Mouse (Mus musculus) myocyte (in vitro differentiated cells): ENCODE results near the gene Uaca.

ENCODE experiments used
- MAX ChIP-seq: IDR thresholded peaks from one replicate; pipeline ENCODE4 v1.6.1; 2011; ENCODE audit warnings: low read depth, mild to moderate bottlenecking, control low read depth
- MYOD1 ChIP-seq, 3 experiments: IDR thresholded peaks; one replicate each; pipeline ENCODE4 v1.6.1; 2011; ENCODE audit warnings: control low read depth in 2 of 3, low read depth in 2 of 3, mild to moderate bottlenecking in 2 of 3, moderate library complexity in 1 of 3; ENCODE audit not compliant: insufficient read length in 2 of 3, control insufficient read depth in 1 of 3
- MYOG ChIP-seq, 3 experiments: IDR thresholded peaks; one replicate each; pipeline ENCODE4 v1.6.1; 2011; ENCODE audit warnings: control low read depth in 2 of 3, low read depth in 2 of 3, mild to moderate bottlenecking in 2 of 3; ENCODE audit not compliant: insufficient read length in 2 of 3, control insufficient read depth in 1 of 3, insufficient read depth in 1 of 3
- POLR2A ChIP-seq: IDR thresholded peaks from one replicate; pipeline ENCODE4 v1.6.1; 2011; ENCODE audit warnings: low read depth, mild to moderate bottlenecking, control low read depth, moderate library complexity; ENCODE audit not compliant: insufficient read length
- POLR2AphosphoS2 ChIP-seq: IDR thresholded peaks from one replicate; pipeline ENCODE4 v1.6.1; 2011; ENCODE audit warnings: low read depth, control low read depth; ENCODE audit not compliant: insufficient read length
- SRF ChIP-seq: IDR thresholded peaks from one replicate; pipeline ENCODE4 v1.6.1; 2011; ENCODE audit warnings: low read depth; ENCODE audit not compliant: control insufficient read depth, insufficient read length
- TCF12 ChIP-seq: IDR thresholded peaks from one replicate; pipeline ENCODE4 v1.6.1; 2011; ENCODE audit warnings: mild to moderate bottlenecking, control low read depth; ENCODE audit not compliant: poor library complexity, insufficient read depth, severe bottlenecking
- USF1 ChIP-seq: IDR thresholded peaks from one replicate; pipeline ENCODE4 v1.6.1; 2011; ENCODE audit warnings: low read depth, mild to moderate bottlenecking, control low read depth, moderate library complexity

DNA sequence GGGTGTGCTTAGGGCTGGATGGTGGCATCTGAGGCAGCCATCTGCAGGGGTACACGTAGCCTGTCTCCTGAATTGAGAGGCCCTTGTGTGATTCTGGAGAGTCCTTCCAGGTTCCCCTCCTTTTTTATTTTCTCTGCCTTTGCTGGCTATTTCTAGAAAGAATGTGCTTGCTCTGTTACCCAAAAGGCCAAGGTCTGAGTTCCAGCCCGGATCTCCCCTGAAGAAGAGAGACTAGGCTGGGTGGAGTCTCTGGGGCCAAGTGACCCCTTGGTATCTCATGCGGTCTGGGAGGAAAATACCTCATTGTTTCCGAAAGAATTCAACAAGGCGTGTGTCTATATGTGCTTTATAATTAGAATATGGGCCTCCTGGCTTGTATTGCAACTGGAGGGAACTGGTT, 41.8 kb downstream of the Uaca start:
- TF ChIP-seq TCF12 (no peak), POLR2A (no peak), USF1 (no peak), POLR2AphosphoS2 (no peak), MYOD1 (IDR thresholded peaks at IDR 0.05; ENCODE audit: control insufficient read depth in 1 of 3, insufficient read length in 2 of 3, low read depth in 2 of 3) (no peak), MAX (no peak), MYOG (IDR thresholded peaks at IDR 0.05; ENCODE audit: control insufficient read depth in 1 of 3, insufficient read depth in 1 of 3, insufficient read length in 2 of 3, low read depth in 2 of 3) (no peak), SRF (no peak)
